8 mouse cellular contexts compared by ENCODE assay signal in the genomic region with DNA sequence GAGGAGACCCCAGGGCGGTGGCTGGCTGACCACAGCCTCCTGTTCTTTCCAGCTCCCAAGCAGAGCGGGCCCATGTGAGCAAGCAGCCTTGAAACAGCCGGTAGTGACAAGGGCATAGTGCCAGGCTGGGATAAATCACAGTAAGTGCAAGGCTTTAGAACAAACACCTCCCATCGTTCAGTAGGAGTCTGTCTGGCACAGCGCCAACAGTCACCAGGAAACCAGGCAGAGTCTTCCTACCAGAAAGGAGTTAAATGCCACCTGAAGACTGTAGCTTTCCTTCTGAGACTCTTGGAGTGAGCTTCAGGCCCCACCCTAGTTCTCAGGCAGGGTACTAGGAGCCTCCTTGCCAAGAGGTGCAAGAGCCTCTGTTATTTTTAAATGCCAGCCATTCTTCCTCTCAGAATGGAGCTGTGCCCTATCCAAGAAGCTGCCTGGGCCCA.
DNase-seq lines count a peak whose midpoint lies in the region; ATAC-seq lines count a peak whose summit lies in the region.

No protein-coding gene starts in this region.

- H3K4me2 ChIP-seq in embryonic facial prominence, embryonic 14.5 days (ENCODE audit: low read depth, low read length), result no peak overlapping the region
- H3K4me2 ChIP-seq in lung, embryonic 15.5 days, result no peak overlapping the region

- peaks cover 55% of the 10 kb centered on the region for H3K4me1 ChIP-seq in heart, embryonic 10.5 days
- H3K4me1 ChIP-seq in embryonic facial prominence, embryonic 14.5 days (ENCODE audit: control insufficient read depth, insufficient read depth, low read length), result peaks cover 15% of the 10 kb centered on the region
- peaks cover 86% of the 10 kb centered on the region for H3K4me1 ChIP-seq in hindbrain, embryonic 10.5 days (replicated peaks)
- H3K4me1 ChIP-seq in lung, embryonic 15.5 days, result peaks cover 26% of the 10 kb centered on the region

- intact Hi-C loops in heart, postnatal 25 days (cut with DNase I), result no loop called here

- H3K4me3 ChIP-seq in heart, embryonic 10.5 days, result no peak overlapping the region
- no peak overlapping the region for H3K4me3 ChIP-seq in embryonic facial prominence, embryonic 14.5 days (ENCODE audit: low read depth, low read length)
- 0 out of 2 replicates have a peak overlapping the region, but pooled peaks have one; percentile 9 for H3K4me3 ChIP-seq in hindbrain, embryonic 10.5 days
- no peak overlapping the region for H3K4me3 ChIP-seq in lung, embryonic 15.5 days

- H3K9me3 ChIP-seq in heart, embryonic 10.5 days, result no peaks in the 10 kb centered on the region
- no peaks in the 10 kb centered on the region for H3K9me3 ChIP-seq in embryonic facial prominence, embryonic 14.5 days (ENCODE audit: control insufficient read depth, low read length)
- H3K9me3 ChIP-seq in hindbrain, embryonic 10.5 days, result no peaks in the 10 kb centered on the region
- no peaks in the 10 kb centered on the region for H3K9me3 ChIP-seq in lung, embryonic 15.5 days

- peak overlapping the region; percentile 82 for H3K27ac ChIP-seq in heart, embryonic 10.5 days
- peak overlapping the region; percentile 67 for H3K27ac ChIP-seq in embryonic facial prominence, embryonic 14.5 days (replicated peaks; ENCODE audit: low read depth, low read length)
- H3K27ac ChIP-seq in hindbrain, embryonic 10.5 days, result peak overlapping the region; percentile 93
- peak overlapping the region; percentile 82 for H3K27ac ChIP-seq in lung, embryonic 15.5 days

- DNase-seq in heart, embryonic 10.5 days (ENCODE audit: low spot score), result no peak
- DNase-seq in heart, postnatal 25 days (ENCODE audit: low spot score), result no peak
- peak; percentile 90 for DNase-seq in embryonic facial prominence, embryonic 14.5 days (ENCODE audit: low spot score)
- DNase-seq in hindbrain, embryonic 10.5 days (ENCODE audit: low spot score), result no peak
- DNase-seq in layer of hippocampus, adult 18-20 months (ENCODE audit: low spot score in 2 of 2), result peak; percentile 86 to 92
- DNase-seq in right cerebral cortex, adult 2 months (ENCODE audit: low spot score in 2 of 2), result peak; percentile 93
- no peak for DNase-seq in thymus, postnatal 25 days

- ATAC-seq in embryonic facial prominence, embryonic 14.5 days (ENCODE audit: low read depth), result peak; percentile 73
- ATAC-seq in lung, embryonic 15.5 days (ENCODE audit: borderline replicate concordance, extremely low read depth, low FRiP score, low TSS enrichment), result peak; percentile 66

- H3K36me3 ChIP-seq in heart, embryonic 10.5 days, result no peaks in the 10 kb centered on the region
- no peaks in the 10 kb centered on the region for H3K36me3 ChIP-seq in embryonic facial prominence, embryonic 14.5 days (ENCODE audit: control insufficient read depth, insufficient read depth, low read length)
- H3K36me3 ChIP-seq in hindbrain, embryonic 10.5 days, result no peaks in the 10 kb centered on the region
- H3K36me3 ChIP-seq in lung, embryonic 15.5 days, result no peaks in the 10 kb centered on the region

- H3K9ac ChIP-seq in embryonic facial prominence, embryonic 14.5 days (ENCODE audit: low read depth, low read length), result no peak overlapping the region
- no peak overlapping the region for H3K9ac ChIP-seq in lung, embryonic 15.5 days

- H3K27me3 ChIP-seq in heart, embryonic 10.5 days (ENCODE audit: insufficient read depth, poor library complexity, severe bottlenecking), result peaks cover 7% of the 10 kb centered on the region; the same call in 1 of the 2 replicates
- H3K27me3 ChIP-seq in embryonic facial prominence, embryonic 14.5 days (replicated peaks; ENCODE audit: control insufficient read depth, insufficient read depth, low read length), result no peaks in the 10 kb centered on the region
- no peaks in the 10 kb centered on the region for H3K27me3 ChIP-seq in hindbrain, embryonic 10.5 days (ENCODE audit: insufficient read depth, poor library complexity, severe bottlenecking)
- no peaks in the 10 kb centered on the region for H3K27me3 ChIP-seq in lung, embryonic 15.5 days

- 55% methylated on average over 5 of the region's 5 CpGs for WGBS in heart, embryonic 10.5 days
- whole genome bisulfite sequencing in embryonic facial prominence, embryonic 14.5 days, result 47% methylated on average over 5 of the region's 5 CpGs
- WGBS in hindbrain, embryonic 10.5 days, result 72% methylated on average over 5 of the region's 5 CpGs
- 25% methylated on average over 5 of the region's 5 CpGs for WGBS in lung, embryonic 15.5 days

Comparison
In these comparisons a context has a peak if more than half of its experiments do, and no peak if none do; other contexts are left out.
1. DNase-seq: peak in embryonic facial prominence, embryonic 14.5 days (single experiment), layer of hippocampus, adult 18-20 months (2 of 2) and right cerebral cortex, adult 2 months (2 of 2); none in heart, embryonic 10.5 days (single experiment), heart, postnatal 25 days (single experiment), hindbrain, embryonic 10.5 days (single experiment) and thymus, postnatal 25 days (single experiment).
2. Peak in every context shown above with its lines, with median percentiles within 50 percentile points of each other: H3K27ac ChIP-seq.